Mouse (Mus musculus) kidney, adult 11 months (tissue): Measurements from ENCODE around the gene Cd302.

Experiments used
- DNase-seq: peaks from one replicate; pipeline ENCODE4 v3.0.0; 2022

Gene Cd302

GRCm38 (mm10) chr2:60252782-60253181 is 31.5 kb downstream of the Cd302 start:
- DNase-seq = no peak

DNA sequence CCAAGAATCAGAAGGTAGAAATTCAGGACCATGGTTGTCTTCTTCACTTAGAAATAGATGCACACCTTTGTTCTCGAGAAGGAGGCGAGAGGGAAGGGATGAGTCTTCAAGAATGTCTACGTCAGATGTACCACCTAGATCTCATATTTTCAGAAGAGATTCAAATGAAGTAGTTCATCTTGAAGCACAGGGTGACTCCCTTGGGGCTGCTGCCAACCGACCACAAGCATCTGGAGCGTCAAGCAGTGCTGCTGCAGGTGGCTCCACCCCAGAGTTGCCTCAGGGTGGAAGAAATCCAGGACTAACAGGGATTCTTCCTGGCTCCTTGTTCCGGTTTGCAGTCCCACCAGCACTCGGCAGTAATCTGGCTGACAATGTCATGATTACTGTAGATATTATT is 49.8 kb downstream of the Cd302 start:
- DNase-seq = no peak

DNA sequence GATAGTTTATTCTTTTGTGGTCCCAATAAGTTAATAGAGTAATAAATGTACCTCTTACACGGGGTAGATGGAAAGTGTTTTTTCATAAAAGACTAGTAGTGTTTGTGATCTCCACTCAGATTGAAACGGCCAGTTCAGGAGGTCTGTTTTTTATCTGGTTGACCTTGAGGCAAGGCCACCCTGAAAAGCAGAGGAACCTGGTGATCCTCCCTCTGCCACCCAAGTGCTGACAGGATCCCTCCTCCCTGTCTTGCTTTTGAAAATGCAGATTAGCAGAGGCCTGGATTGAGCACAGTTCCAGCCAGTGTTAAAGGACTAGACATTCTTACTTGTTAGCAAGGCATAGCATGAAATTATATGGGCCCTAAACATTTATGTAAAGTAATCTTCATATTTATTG is 51.1 kb downstream of the Cd302 start:
- DNase-seq = no peak

GRCm38 (mm10) chr2:60230361-60230760 is 53.9 kb downstream of the Cd302 start:
- DNase-seq = no peak

DNA sequence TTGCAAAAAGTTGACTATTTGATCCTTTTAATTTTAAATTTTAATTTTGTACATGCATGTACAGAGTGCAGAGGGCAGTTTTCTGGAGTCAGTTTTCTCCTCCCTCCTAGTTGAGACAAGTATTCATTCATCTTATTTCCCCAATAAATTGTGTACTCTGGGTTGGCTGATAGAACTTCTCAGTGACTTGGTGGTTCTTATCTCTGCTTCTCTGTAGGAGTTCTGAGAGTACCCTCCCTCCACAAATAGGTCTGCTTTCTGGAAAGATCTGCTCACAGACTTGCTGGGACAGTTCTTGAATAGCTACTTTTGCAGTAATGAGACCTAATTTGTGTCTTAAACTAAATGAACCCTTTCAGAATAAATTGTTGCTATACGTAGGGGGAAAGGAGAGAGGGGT is 55.8 kb downstream of the Cd302 start:
- no peak for DNase-seq

DNA sequence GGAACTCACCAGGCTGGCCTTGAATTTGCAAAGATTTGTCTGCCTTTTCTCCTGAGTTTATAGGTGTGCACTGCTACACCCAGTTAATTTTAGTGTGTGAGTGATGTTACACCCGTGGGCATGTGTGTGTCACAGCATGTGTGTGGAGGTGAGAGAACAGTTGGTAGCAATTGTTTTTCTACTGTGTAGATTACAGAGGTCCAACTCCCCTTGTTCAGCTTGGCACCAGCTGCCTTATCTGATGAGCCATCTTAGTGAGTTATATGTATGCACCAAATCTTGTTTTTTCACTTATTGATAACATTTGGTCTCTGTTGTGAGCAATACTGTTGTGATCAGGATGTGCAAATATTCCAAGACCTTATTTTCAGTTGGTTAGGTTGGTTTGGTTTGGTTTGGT is 60.8 kb downstream of the Cd302 start:
- no peak for DNase-seq

DNA sequence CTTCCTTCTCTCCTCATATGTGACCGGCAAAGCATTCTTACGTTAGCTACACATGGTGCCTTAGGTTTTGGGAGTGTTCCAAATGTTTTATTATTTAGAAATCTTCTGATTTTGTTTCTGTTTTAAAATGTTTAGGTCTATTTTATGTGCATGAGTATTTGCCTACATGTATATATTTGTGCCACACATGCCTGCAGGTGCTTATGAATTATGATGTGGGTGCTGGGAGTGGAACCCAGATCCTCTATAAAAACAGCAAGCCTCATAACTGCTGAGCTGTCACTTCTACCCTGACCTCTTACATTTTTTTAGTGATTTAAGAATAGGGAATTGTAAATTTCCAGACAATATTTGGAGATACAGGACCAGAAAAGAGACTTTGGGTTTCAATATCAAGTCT is 62.3 kb downstream of the Cd302 start:
- DNase-seq = no peak

DNA sequence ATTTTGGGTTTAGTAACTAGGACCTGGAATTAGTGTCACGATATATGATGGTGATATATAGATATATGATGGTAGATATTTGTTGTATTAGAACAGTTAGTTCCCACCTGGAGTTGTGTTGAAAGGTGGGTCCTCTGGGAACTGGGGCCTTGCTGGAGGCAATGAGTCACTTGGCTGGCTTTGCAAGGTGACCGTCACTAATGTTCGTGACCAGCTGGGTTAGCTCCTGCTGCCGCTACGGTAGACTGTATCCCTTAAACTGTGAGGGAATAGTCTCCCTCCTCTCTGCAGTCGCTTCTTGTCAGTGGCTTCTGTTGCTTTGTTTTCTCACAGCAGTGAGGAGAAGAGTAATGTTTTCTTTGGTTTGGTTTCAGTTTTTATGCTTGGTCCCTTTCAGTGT is 63.1 kb downstream of the Cd302 start:
- DNase-seq = peak; percentile 40

DNA sequence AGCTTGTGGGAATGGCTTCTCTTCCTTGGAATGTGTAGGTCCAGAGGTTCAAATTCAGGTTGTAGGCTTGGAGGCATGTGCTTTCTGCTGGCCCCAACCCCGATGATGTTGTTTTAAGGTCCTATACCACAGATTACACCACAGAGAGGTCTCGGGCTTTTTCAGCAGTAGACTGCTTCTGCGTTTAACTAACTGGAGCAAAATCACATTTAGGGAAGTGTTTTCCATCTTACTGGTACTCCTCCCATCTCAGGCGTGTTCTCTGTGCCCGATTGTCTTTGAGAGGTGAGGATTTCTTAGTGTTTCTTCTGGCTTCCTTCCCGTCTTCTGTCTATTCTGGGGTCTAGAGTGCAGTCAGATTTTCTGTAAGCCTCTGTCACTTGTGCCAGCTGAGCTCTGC is 66.7 kb downstream of the Cd302 start:
- no peak for DNase-seq

DNA sequence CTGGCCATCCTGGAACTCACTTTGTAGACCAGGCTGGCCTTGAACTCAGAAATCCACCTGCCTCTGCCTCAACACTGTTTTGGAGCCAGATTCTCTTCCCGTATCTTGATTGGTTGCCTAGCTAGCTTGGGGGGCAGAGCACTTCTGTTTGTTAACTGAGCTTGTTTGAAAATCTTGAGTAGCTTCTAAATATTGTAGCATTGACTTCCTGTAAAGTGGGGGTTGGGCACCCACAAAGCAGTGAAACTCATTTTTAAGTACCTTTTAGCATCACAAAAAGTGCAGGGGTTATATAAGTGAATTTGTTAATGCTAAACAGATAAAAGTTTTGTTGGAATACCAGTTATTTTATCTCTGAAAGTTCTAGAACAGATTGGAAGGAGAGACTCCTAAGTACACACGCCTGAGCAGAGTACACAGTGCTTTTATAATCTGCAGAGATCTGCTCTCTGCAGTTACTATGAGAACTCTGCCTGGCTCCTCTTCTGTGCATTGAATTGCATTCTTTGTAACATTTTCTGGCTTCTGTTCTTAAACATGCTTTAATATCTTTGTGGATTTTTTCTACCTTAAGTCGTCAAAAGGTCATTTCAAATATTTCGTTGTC is 67.6 kb downstream of the Cd302 start:
- DNase-seq = no peak

GRCm38 (mm10) chr2:60214683-60215082 is 69.6 kb downstream of the Cd302 start:
- DNase-seq = no peak

DNA sequence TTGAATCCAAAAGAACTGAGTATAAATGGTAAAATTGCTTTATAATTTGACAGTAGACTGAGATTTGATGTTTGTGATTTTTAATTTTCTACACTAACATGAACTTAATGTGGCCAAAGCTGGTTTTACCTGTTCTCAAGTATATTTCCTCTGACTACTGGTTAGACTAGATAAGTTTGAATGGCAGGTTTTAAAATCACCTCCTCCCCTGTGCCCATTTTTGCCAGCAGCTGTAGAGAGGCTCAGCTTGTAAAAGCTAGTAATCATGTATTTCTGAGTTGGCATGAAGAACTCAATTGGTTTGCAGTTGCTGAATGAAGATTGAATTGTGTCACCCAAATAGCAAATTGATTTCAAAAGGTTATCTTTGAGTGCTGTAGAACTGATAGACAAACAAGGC is 71.8 kb downstream of the Cd302 start:
- no peak for DNase-seq

DNA sequence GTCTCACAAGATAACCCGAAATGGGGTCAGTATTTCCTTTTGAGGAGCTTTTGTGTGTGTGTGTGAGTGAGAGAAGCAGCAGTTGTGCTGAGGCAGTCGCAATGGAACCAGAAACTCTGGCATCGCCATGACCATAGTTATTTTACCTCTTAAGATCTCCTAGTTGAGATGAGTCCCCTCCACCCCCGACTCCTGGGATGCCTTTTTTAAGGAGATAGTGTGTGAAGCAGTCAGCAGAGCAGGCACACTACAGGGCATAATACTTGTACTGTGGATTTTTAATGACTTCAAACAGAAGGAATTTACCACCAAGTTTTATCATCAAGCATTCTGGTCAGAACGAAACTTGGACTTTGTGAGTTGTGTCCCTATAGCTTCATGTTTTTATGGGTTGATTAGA is 73.5 kb downstream of the Cd302 start:
- DNase-seq = no peak

GRCm38 (mm10) chr2:60209703-60210651 is 74.3 kb downstream of the Cd302 start, which contains the start of the genes Baz2b and March7:
Gene Baz2b (minus strand): TSS chr2:60209839.
Gene March7 (plus strand): TSS chr2:60209887.
- peak; percentile 77 for DNase-seq

- DNase-seq = peak; percentile 43
These were observed 75.1 kb downstream of the Cd302 start for GRCm38 (mm10) chr2:60209122-60209611.

DNA sequence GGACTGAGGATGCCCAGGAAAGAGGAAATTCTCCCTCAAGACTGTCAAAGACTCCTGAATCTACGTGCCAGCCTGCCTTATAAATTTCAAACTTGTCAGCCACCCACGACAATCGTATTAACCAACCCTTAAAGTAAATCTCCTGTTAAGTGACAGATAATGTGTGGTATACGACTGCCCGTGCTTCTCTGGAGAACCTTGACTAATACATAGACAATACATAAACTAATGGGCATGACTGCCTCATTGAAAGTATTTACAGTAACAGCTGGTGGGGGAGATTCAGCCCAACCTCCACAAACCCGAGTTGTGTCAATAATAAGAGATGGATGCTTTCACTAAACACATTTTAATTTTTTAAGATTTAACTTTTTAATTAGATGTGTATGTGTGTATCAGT is 78.5 kb downstream of the Cd302 start:
- DNase-seq = no peak

DNA sequence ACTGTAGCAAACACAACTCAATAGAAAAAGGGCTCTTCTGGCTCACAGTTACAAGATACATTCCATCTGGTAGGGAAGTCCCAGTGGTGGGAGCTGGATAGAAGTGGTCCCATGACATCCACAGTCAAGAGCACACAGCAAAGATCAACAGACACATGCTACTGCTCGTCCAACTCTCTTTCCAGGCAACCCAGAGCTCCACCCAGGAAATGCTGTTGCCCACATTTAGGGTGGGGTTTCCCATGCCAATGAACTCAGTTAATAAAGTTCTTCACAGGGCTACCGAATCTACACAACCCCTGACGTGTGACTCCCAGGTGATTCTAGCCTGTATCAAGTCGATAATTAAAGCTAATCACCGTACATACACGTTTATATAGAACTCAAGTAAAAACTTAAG is 80.1 kb downstream of the Cd302 start:
- DNase-seq = no peak

DNA sequence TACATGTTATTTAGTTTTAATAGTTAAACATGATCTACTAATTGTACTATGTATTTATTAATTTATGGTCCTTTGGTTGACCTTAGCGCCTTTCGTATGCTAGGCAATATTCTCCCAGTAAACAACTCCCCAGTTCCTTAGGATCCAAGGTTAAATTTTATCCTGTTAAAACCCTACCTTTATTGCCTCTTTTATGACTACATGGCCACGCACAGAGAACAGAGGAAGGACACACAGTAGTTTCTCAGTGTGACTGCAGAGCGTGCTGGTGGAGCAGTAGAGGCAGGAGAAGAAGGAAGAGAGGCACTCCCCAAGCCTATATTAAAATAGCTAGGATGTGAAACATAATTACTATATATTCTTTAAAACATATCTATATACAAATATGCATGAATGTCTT is 80.6 kb downstream of the Cd302 start:
- no peak for DNase-seq

- no peak for DNase-seq
These were observed 81.3 kb downstream of the Cd302 start for GRCm38 (mm10) chr2:60202900-60203530.
